Mouse (Mus musculus) gastrocnemius, adult 18-20 months (tissue): ENCODE measurements around the gene Sdhb. TPM values are rescaled to one million over a fixed set of nuclear protein-coding genes. Genes with fewer than 3 reads are reported as not detected.

Source experiments
- DNase-seq: peaks from one replicate; pipeline ENCODE4 v3.0.0; 2021; ENCODE audit warnings: low spot score
- total RNA-seq, 2 experiments: library from RNA; stranded (reverse); gene quantifications; 2 replicates each; pipeline ENCODE4 v1.2.3; 2021

Sdhb gene
- total RNA-seq, 2 experiments from 2014 or later = 630 to 677 TPM

DNA sequence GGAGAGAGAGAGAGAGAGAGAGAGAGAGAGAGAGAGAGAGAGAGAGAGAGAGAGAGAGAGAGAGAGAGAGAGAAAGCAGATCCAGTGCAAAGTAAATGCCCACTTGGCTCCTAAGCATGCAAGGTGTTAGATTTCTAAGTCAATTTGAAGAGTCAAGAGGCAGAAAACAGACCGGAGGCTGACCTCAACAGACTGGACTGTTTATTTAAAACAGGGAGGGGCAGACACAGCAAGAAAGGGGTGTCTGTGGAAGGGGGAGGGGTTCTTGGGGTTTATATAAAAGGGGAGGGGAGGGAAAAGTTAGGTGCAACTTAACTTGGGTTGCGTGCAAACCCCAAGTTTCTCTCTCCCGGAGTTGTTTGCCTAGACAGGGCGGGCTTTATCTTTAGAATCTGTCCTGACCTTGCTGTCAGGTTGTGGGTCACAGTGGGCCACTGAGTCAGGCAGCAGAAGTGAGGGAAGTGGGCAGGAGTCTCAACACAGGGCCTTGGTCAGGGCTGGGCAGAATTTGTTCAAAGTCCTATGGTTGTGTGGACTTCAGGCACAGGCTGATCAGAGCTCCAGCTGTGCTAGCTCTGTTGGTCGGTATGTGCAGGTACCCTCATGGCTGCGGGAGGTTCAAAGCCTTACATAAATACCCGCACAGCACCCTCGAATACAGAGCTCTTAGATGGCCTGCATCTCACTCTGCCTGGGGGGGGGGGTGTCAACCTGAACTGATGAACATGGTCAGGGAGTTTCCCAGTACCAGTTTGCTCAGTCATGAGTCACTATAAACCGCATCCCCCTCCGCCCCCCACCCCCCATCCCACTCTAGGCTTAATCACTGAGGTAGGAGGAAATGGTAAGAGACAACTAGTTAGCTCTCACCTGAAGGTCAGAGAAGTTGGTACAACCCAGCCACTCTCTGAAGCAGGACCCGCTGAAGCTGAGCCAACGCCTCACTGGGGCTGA, 13.2 kb upstream of the Sdhb start:
- no peak for DNase-seq

DNA sequence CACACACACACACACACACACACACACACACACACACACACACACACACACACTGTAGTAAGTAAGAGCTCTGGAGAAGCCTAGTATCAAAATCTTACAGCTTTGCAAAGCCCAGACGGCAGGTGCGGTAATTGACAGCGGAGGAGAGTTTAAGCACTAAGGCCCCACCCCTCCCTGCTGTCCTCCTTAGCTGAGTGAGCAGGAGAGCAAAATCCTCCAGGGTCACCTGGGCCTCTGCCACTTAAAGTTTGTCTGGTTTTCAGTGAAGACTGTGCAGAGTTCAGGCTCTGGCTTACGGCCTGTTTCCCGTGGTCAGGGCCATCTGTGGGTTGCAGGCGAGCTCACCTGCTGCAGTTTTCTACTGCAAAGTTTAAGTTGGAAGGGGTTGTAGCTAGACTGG, 12.5 kb upstream of the Sdhb start:
- DNase-seq = no peak

DNA sequence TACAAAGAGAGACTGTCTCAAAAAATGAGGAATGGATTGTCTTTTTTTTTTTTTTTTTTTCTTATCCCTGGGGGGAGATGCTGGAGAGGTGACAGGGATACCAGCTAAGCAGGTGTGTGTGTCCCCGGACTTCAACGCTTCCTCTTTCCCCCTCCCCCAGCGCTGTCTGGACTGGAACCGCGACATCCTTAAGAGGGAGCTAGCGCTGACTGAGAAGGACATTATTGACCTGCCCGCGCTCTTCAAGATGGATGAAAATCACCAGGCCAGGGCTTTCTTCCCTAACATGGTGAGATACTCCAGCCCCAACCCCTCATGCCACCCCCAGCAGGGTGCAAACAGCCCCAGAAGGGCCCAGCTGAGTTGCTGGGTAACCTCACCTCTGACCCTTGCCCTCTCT, 12.0 kb upstream of the Sdhb start:
- DNase-seq = no peak

GRCm38 (mm10) chr4:140949616-140950015, 11.4 kb upstream of the Sdhb start:
- DNase-seq = no peak

DNA sequence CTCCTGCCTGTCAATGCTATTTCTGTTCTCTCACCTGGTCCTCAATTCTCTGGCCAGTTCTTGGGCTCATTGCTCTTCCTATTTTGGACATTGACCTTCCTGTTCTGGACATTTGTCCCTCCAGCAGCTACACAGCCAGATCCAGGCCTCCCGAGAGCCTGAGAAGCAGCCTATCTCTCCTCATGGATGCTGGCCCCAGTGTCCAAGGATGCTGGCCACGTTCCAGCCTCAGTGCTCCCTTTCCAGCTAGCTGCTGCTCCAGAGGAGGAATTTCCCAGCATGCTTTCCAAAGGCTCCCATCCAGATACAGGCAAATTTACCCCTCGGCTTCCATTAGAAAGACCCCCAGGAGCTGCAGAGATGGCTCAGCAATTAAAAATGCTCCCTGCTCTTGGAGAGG, 10.4 kb upstream of the Sdhb start:
- DNase-seq = no peak

DNA sequence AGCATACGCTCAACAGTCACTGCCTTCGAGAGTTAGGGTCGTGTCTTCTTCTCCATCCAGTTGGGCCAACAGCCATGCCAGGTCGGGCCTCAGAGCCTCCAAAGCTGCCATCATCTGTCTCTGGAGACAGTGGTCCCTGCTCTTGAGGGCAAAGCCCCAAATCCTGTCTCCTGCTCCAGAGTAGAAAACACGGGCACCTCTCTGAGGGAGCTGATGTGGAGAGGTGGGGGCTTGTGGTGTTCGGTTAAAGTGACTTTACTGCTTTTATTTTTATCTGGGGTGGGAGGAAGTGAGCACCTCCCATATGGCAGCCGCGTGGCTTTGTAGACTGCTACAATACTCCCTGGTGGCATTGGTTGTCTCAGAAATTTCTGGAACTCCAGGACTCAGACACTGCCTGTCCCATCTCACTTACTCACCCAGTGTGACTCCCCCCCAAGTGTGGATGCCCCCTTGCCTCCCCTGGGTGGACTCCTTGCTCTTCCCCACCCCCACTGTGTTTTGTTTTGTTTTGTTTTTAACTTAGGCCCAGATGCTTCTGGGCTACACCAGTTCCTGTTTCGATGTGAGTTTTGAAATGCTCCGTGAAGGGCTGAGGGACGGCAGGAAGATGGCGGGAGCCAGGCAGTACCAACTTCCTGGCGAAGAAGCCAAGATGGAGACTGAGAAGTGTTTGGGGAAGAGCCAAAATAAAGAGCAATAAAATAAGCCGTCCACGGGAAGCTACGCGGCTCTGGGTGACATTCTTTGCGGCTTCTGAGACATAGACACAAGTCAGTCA, 9.0 kb upstream of the Sdhb start:
- no peak for DNase-seq

DNA sequence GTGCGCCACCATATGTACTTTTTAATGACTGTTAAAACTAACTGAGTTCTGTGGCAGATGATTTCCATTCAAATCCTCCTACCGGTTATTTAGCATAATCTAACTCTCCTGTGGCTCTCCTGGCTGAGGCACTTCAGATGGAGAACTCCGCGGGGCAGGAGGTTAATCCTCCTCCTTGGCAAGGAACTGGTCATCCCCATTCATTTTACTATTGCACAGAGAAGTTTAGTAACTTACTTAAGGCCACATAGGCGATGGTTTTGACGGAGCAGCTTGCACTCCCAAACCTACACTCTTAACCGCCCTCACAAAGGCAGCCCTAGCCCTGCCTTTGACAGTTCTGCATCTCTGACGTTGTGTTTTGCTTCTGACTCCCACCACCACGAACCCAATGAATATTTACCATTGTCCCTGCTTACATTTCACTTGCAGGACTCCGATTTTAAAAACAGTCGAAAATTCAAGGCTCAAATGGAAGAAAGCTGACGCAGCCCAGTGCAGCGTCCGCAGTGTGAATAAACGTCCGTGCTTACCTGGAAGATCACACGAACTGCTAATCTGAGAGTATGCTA, 3.8 kb upstream of the Sdhb start:
- DNase-seq = no peak

- DNase-seq = peak; percentile 80
Measured at GRCm38 (mm10) chr4:140957725-140958124, 3.3 kb upstream of the Sdhb start.

DNA sequence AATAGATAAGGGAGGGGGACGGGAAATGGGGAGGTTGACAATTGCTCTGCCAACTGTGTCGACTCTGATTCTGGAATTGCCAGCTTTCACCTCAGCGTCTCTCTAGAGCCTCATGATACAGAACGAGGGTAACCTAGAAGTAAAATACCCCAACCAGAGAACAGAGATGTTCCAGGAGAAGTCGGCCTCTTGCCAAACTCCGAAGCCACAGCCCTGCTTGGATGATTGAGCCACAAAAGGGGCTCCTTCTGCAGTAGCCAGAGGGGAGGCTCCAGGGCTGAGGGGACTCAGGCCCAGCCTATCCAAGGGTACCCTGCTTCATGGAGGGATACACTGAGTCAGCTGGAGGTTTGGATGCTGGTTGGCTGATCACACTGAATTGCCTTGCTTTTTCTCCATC, 2.7 kb upstream of the Sdhb start:
- no peak for DNase-seq

DNA sequence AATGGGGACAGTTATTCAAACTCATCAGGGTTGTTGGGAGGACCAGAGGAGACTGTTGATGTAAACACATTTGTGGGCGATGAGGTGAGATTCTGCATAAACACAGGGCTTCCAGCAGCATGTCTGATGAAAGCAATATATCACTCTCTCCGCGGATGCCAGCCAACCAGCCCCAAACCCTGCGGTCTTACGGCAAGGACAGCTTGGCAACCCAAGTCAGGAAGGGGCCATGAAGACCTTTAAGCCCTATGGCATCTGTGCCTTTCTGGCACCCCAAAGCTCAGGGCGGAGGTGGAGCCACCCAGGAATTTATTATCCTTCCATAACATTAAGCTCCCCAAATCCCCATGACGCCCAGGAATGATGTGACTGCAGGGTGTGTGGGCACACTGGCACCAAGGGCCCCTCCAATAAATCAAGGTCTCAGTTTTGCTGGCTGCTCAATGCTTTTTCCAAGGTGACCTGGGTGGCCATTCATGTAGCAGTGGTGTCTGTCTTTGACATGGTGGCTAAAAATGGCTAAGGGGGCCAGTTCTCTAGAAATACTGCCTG, 1.8 kb upstream of the Sdhb start:
- peak; percentile 23 for DNase-seq

DNA sequence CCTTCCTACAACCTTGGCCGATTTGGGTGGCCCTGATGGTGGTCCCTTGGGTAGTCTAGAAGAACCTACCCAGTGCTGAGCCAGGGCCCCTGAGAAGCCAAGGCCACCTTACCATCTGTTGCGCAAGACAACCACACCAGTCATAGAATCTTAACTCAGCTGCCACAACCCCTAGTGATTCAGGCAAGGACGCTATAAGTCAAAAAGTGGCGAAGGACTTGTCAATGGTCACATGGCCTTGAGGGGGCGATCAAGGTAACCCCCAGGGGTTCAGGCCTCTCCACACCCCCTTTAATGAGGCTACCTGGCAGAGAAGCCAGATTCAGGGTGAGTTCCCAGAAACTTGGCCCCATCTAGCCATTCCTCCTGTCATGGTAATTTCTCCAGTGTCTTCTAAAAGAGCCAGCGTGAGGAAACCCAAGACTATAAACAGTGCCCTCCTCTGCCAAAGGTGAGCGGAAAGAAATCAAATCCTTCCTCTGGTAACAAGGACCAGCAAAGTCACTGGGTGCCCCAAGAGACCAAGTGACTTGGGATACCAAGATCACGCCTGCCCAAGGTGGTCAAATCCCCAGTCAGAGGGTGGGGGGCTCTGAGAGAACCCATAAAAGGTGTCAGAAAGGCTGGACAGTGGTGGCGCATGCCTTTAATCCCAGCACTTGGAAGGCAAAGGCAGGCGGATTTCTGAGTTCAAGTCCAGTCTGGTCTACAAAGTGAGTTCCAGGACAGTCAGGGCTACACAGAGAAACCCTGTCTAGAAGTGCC, 1.1 kb upstream of the Sdhb start:
- DNase-seq = peak; percentile 32

GRCm38 (mm10) chr4:140961467-140962206, 634 bp downstream of the Sdhb start:
- DNase-seq = no peak

GRCm38 (mm10) chr4:140962207-140962909, 1.4 kb downstream of the Sdhb start:
- DNase-seq = no peak

GRCm38 (mm10) chr4:140962950-140963349, 1.9 kb downstream of the Sdhb start:
- peak; percentile 65 for DNase-seq

- DNase-seq = no peak
Measured at GRCm38 (mm10) chr4:140963941-140964597, 3.1 kb downstream of the Sdhb start.

DNA sequence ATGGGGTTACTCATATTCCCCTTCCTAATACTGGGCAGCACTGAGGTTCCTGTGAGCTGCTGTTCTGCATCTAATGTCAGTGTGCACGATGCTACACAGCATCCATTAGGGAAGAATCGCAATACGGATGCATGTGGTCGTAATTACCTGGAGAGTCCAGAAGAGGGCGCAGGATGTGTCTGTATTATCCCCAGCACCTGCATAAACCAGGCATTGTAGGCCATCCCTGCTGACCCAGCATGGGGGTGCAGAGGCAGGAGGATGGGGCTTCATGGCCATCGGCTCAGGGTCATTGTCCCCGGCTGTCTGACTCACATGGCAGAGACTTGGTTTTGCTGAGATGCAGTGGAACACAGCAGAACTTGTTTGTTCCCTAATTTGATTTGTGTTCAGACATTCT, 3.6 kb downstream of the Sdhb start:
- DNase-seq = peak; percentile 79

DNA sequence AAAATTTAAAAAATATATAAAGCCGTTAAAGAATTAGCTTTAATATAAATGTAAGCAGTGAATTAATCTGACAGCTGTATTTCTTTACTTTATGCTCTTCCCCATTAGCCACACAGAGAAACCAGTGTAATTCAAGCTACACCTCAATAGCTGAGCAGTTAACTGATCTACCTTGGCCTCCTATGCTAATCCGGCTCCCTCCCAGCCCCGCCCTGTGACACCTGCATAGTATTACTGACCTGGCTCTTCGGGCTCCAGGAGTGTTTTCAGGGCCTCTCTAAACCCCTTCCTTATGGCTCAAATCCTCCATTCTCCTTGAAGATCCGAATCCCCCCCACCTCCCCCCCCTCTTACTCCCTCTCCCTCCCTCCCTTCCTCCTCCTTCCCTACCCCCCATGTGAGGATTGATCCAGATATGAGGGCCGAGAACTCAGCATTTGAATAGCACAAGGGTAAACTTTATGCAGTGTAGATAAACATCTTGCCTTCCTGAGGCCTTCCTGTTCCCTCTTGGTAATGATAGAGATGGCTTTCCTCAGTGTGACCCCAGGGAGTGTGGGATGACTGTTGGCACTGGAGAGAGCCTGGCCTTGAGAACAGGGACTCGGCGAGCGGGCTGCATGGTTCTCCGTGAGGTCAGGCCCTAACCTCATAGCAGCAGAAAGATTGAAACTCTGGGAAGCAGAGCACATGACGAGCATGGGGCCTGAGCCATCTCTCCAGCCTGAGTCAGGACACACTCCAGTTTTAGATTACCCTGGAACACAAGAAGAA, 6.6 kb downstream of the Sdhb start:
- no peak for DNase-seq

DNA sequence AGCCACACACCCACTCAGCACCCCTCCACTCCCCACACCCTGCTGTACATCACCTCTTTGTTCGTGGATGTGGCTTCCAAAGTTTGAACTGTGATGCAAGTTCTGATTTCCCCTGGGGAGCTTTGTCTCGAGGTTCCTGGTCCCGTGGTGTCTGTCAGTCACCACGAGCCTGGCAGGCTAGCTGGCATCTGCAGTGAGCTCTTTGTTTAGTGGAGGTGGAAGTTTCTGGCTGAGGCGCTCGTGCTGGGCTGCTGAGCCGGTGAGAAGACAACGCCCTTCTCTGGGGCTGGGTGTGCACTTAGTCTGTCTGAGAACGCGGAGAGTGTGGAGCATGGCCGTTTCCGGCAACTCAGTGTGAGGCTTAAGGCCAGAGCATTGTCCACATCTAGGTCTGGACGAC, 10.7 kb downstream of the Sdhb start:
- DNase-seq = no peak
